8 mouse cellular contexts compared by ENCODE assay signal in the genomic region with DNA sequence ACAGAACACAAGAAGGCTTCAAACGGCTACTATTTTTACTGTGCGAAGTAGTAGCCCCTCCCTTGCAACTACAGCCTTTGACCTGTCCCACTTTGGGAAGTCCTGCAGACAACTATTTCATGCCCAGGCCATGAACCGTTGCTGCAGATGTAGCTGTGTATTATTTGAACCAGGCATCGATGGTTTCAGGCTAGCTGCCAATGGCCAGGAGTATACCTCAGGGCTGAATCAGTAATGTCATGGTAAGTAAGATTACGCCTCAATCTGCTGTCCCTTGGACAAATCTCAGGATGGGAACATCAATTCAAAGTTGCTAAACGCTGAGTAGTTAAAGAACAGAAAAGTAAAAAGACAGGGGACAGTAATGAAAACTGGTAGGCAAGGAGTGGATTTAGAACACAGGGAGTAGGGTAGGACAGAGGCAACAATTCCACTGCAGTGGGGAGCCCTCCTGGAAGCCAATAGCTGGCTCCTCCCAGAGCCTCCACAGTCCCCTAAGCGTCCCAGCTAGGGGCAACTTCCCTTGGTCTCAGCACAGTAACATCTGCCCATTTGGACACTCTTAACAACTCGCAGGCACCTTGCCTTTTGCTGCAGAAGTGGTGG. TPM values are rescaled to one million over a fixed set of nuclear protein-coding genes. Genes with fewer than 3 reads are reported as not detected.
DNase-seq lines count a peak whose midpoint lies in the region; ATAC-seq and TF ChIP-seq lines count a peak whose summit lies in the region.

No protein-coding gene starts in this region.

- peak overlapping the region; percentile 36; the same call in 1 of the 2 replicates for H3K4me3 ChIP-seq in ES-Bruce4 (ENCODE audit: low read depth, low read length)
- peak overlapping the region; percentile 28 for H3K4me3 ChIP-seq in forebrain, embryonic 11.5 days (ENCODE audit: low read depth, low read length)
- H3K4me3 ChIP-seq in limb, embryonic 15.5 days: peak overlapping the region; percentile 28

- no peak for TF ChIP-seq EP300 in ES-Bruce4 (IDR thresholded peaks at IDR 0.05; ENCODE audit: insufficient read depth, low read depth, low read length)

- H3K9me3 ChIP-seq in ES-Bruce4 (replicated peaks; ENCODE audit: control insufficient read depth, insufficient read depth, low read length, poor library complexity, severe bottlenecking): no peaks in the 10 kb centered on the region
- no peaks in the 10 kb centered on the region for H3K9me3 ChIP-seq in forebrain, embryonic 11.5 days (ENCODE audit: control insufficient read depth, low read length)
- H3K9me3 ChIP-seq in limb, embryonic 15.5 days: no peaks in the 10 kb centered on the region

- ATAC-seq in forebrain, embryonic 11.5 days (replicated peaks; ENCODE audit: low FRiP score): peak; percentile 13
- 0 out of 2 replicates have a peak, but pooled peaks have one; percentile 16 for ATAC-seq in limb, embryonic 15.5 days (ENCODE audit: insufficient number of reproducible peaks, low FRiP score, low TSS enrichment, low read depth)
- no peak for ATAC-seq in erythroid progenitor cell, adult 5-6 weeks (replicated peaks; ENCODE audit: low FRiP score, poor library complexity, severe bottlenecking)

- H3K27me3 ChIP-seq in ES-Bruce4 (ENCODE audit: control insufficient read depth, insufficient read depth, low read length, poor library complexity, severe bottlenecking): no peaks in the 10 kb centered on the region
- H3K27me3 ChIP-seq in forebrain, embryonic 11.5 days (ENCODE audit: control insufficient read depth, insufficient read depth, low read length): no peaks in the 10 kb centered on the region
- H3K27me3 ChIP-seq in limb, embryonic 15.5 days: peaks cover 24% of the 10 kb centered on the region

- DNase-seq in embryo, embryonic 10 days (ENCODE audit: low spot score): peak; percentile 6
- no peak for DNase-seq in embryo, embryonic 11 days
- no peak for DNase-seq in forebrain, embryonic 11.5 days (ENCODE audit: low spot score)
- DNase-seq in lung, postnatal 4 days: no peak
- DNase-seq in gastrocnemius, adult 18-20 months (ENCODE audit: low spot score): no peak

- WGBS in forebrain, embryonic 11.5 days: 32% methylated on average over 8 of the region's 8 CpGs
- 40% methylated on average over 8 of the region's 8 CpGs for WGBS in limb, embryonic 15.5 days

- H3K27ac ChIP-seq in ES-Bruce4 (ENCODE audit: insufficient read depth, low read length): no peak overlapping the region
- no peak overlapping the region for H3K27ac ChIP-seq in forebrain, embryonic 11.5 days (ENCODE audit: low read depth, low read length)
- no peak overlapping the region for H3K27ac ChIP-seq in limb, embryonic 15.5 days

- no peaks in the 10 kb centered on the region for H3K4me1 ChIP-seq in ES-Bruce4 (ENCODE audit: control insufficient read depth, insufficient read depth, low read length)
- peaks cover 3% of the 10 kb centered on the region for H3K4me1 ChIP-seq in forebrain, embryonic 11.5 days (replicated peaks; ENCODE audit: control insufficient read depth, insufficient read depth, low read length)
- peaks cover 11% of the 10 kb centered on the region for H3K4me1 ChIP-seq in limb, embryonic 15.5 days

- H3K36me3 ChIP-seq in ES-Bruce4 (ENCODE audit: control insufficient read depth, insufficient read depth, low read length, poor library complexity, severe bottlenecking): no peaks in the 10 kb centered on the region
- no peaks in the 10 kb centered on the region for H3K36me3 ChIP-seq in forebrain, embryonic 11.5 days (ENCODE audit: control insufficient read depth, insufficient read depth, low read length)
- H3K36me3 ChIP-seq in limb, embryonic 15.5 days: no peaks in the 10 kb centered on the region

- no peak overlapping the region for H3K9ac ChIP-seq in ES-Bruce4 (ENCODE audit: low read depth, poor library complexity, severe bottlenecking)
- peak overlapping the region; percentile 6; the same call in 1 of the 2 replicates for H3K9ac ChIP-seq in forebrain, embryonic 11.5 days (ENCODE audit: low read length)
- H3K9ac ChIP-seq in limb, embryonic 15.5 days: no peak overlapping the region

- H3K4me2 ChIP-seq in forebrain, embryonic 11.5 days (ENCODE audit: low read depth, low read length, severe bottlenecking): peak overlapping the region; percentile 56
- H3K4me2 ChIP-seq in limb, embryonic 15.5 days: peak overlapping the region; percentile 53

- TF ChIP-seq CTCF in ES-Bruce4 (IDR thresholded peaks at IDR 0.05; ENCODE audit: low read depth, low read length): no peak

- TF ChIP-seq POLR2A in ES-Bruce4 (IDR thresholded peaks at IDR 0.05; ENCODE audit: insufficient read depth, low read length): no peak

RNA-seq across cellular contexts. Expression of a gene that starts 2.3 kb away (rescaled TPM):
- not detected in 2 replicates for polyA plus RNA-seq in ES-Bruce4 (2011; ENCODE audit: insufficient read depth, insufficient read length, low read depth, missing spikeins)
- 6.7 and 8.0 TPM in 2 replicates for polyA plus RNA-seq in forebrain, embryonic 11.5 days (2014; fragmentation: Nextera tagmentation; extraction: Ambion mirVana)
- polyA plus RNA-seq in limb, embryonic 15.5 days (2015; fragmentation: Nextera tagmentation; extraction: Ambion mirVana): 0.50 and 0.62 TPM in 2 replicates
- total RNA-seq in erythroid progenitor cell, adult 5-6 weeks (2015; ENCODE audit: low replicate concordance): not detected in 2 replicates
- not detected in 2 replicates for total RNA-seq in erythroid progenitor cell, adult 5-6 weeks (2017; ENCODE audit: low replicate concordance)
- total RNA-seq in gastrocnemius, adult 18-20 months (2021): not detected
